Mouse (Mus musculus) gonadal fat pad, adult 2 months (tissue): ENCODE data around the gene Tnni2. TPM values are rescaled to one million over a fixed set of nuclear protein-coding genes. Genes with fewer than 3 reads are reported as not detected.

Experiments
- DNase-seq: peaks from one replicate; pipeline ENCODE4 v3.0.0-alpha.2; 2012; ENCODE audit warnings: low read depth
- polyA plus RNA-seq: library from polyadenylated mRNA; depleted of rRNA; stranded (reverse); fragments of >200 nt; gene quantifications from 2 replicates; pipeline ENCODE4 v1.2.3, GENCODE M21; 2012

The Tnni2 gene
- polyA plus RNA-seq, 1 experiment: 7.1 TPM

GRCm38 (mm10) chr7:142459299-142459691 lies 17.7 kb downstream of the Tnni2 start:
- DNase-seq: no peak

GRCm38 (mm10) chr7:142460636-142461077 lies 19.0 kb downstream of the Tnni2 start, which contains the start of gene Lsp1:
TSS of gene Lsp1 (plus strand) at chr7:142460809.
- DNase-seq: no peak

- DNase-seq: no peak
Measured at GRCm38 (mm10) chr7:142461446-142461845, 19.8 kb downstream of the Tnni2 start.

- no peak for DNase-seq
Measured at GRCm38 (mm10) chr7:142462190-142462589, 20.6 kb downstream of the Tnni2 start.

GRCm38 (mm10) chr7:142462594-142463078 lies 21.0 kb downstream of the Tnni2 start:
- no peak for DNase-seq

- DNase-seq: no peak
Measured at GRCm38 (mm10) chr7:142470171-142470691, 28.6 kb downstream of the Tnni2 start.

- no peak for DNase-seq
Measured at GRCm38 (mm10) chr7:142470808-142471413, 29.3 kb downstream of the Tnni2 start.

GRCm38 (mm10) chr7:142471414-142471861 lies 29.8 kb downstream of the Tnni2 start:
- no peak for DNase-seq

- no peak for DNase-seq
Measured at GRCm38 (mm10) chr7:142471884-142472570, 30.4 kb downstream of the Tnni2 start.

- DNase-seq: no peak
Measured at GRCm38 (mm10) chr7:142472936-142473335, 31.3 kb downstream of the Tnni2 start.

- DNase-seq: no peak
Measured at GRCm38 (mm10) chr7:142473476-142473875, 31.9 kb downstream of the Tnni2 start.

GRCm38 (mm10) chr7:142474799-142475198 lies 33.2 kb downstream of the Tnni2 start:
- no peak for DNase-seq

- DNase-seq: no peak
Measured at GRCm38 (mm10) chr7:142475641-142476040, 34.0 kb downstream of the Tnni2 start.

- no peak for DNase-seq
Measured at GRCm38 (mm10) chr7:142476271-142476670, 34.7 kb downstream of the Tnni2 start.

GRCm38 (mm10) chr7:142476795-142477452 lies 35.3 kb downstream of the Tnni2 start:
- DNase-seq: no peak

GRCm38 (mm10) chr7:142478001-142478400 lies 36.4 kb downstream of the Tnni2 start:
- DNase-seq: no peak

- DNase-seq: no peak
Measured at GRCm38 (mm10) chr7:142478574-142478973, 37.0 kb downstream of the Tnni2 start.

- DNase-seq: no peak
Measured at GRCm38 (mm10) chr7:142479307-142479706, 37.7 kb downstream of the Tnni2 start.

- DNase-seq: no peak
Measured at GRCm38 (mm10) chr7:142479886-142480285, 38.3 kb downstream of the Tnni2 start.

GRCm38 (mm10) chr7:142480661-142481060 lies 39.1 kb downstream of the Tnni2 start:
- DNase-seq: no peak

GRCm38 (mm10) chr7:142481186-142481567 lies 39.6 kb downstream of the Tnni2 start:
- DNase-seq: no peak

GRCm38 (mm10) chr7:142481568-142482255 lies 40.1 kb downstream of the Tnni2 start:
- no peak for DNase-seq
